Mouse (Mus musculus): ENCODE measurements around the gene C1qbp. TPM values are rescaled to one million over a fixed set of nuclear protein-coding genes. Genes with fewer than 3 reads are reported as not detected.

C1qbp gene
- polyA plus RNA-seq (2015; fragmentation: Nextera tagmentation; extraction: Ambion mirVana), result 209 and 213 TPM in 2 replicates

GRCm38 (mm10) chr11:70982557-70983228, at the start of gene C1qbp:
Gene C1qbp, minus strand, starts transcription at chr11:70983026.
- Histone ChIP-seq H3K27me3 (no peaks in the 10 kb centered on the region), H3K4me2 (replicated peaks) (peak within 1 kb of the TSS; percentile 68), H3K27ac (replicated peaks) (0 out of 2 replicates have a peak within 1 kb of the TSS, but pooled peaks have one; percentile 31), H3K36me3 (peaks cover 63% of the 10 kb centered on the region), H3K4me3 (replicated peaks) (peak within 1 kb of the TSS; percentile 78), H3K9ac (peak within 1 kb of the TSS; percentile 69), H3K9me3 (replicated peaks) (no peaks in the 10 kb centered on the region), H3K4me1 (peaks cover 16% of the 10 kb centered on the region)
- ATAC-seq (ENCODE audit: insufficient number of reproducible peaks, low FRiP score, low TSS enrichment, low read depth), result peak; percentile 95
- under 1% methylated on average over 57 of the region's 64 CpGs for WGBS

GRCm38 (mm10) chr11:71032070-71032469, 49.2 kb upstream of the C1qbp start:
- Histone ChIP-seq H3K4me1 (peaks cover 14% of the 10 kb centered on the region), H3K27me3 (no peaks in the 10 kb centered on the region), H3K9ac (peak overlapping the region; percentile 41), H3K9me3 (replicated peaks) (no peaks in the 10 kb centered on the region), H3K4me3 (replicated peaks) (peak overlapping the region; percentile 55), H3K36me3 (peaks cover 13% of the 10 kb centered on the region; the same call in 1 of the 2 replicates), H3K4me2 (replicated peaks) (peak overlapping the region; percentile 81), H3K27ac (replicated peaks) (peak overlapping the region; percentile 89)
- no peak for ATAC-seq (ENCODE audit: insufficient number of reproducible peaks, low FRiP score, low TSS enrichment, low read depth)
- WGBS, result 54% methylated on average over 7 of the region's 7 CpGs

GRCm38 (mm10) chr11:71029403-71030118, 46.7 kb upstream of the C1qbp start:
- WGBS, result 73% methylated on average over 3 of the region's 3 CpGs
- Histone ChIP-seq H3K27me3 (no peaks in the 10 kb centered on the region), H3K4me2 (replicated peaks) (no peak overlapping the region), H3K27ac (replicated peaks) (no peak overlapping the region), H3K4me1 (peaks cover 14% of the 10 kb centered on the region), H3K9me3 (replicated peaks) (no peaks in the 10 kb centered on the region), H3K36me3 (peaks cover 35% of the 10 kb centered on the region), H3K9ac (no peak overlapping the region), H3K4me3 (replicated peaks) (no peak overlapping the region)
- ATAC-seq (ENCODE audit: insufficient number of reproducible peaks, low FRiP score, low TSS enrichment, low read depth), result no peak

- Histone ChIP-seq H3K4me1 (peaks cover 6% of the 10 kb centered on the region), H3K9me3 (replicated peaks) (no peaks in the 10 kb centered on the region), H3K36me3 (peaks cover 39% of the 10 kb centered on the region), H3K4me3 (replicated peaks) (no peak overlapping the region), H3K27me3 (no peaks in the 10 kb centered on the region), H3K4me2 (replicated peaks) (no peak overlapping the region), H3K9ac (no peak overlapping the region), H3K27ac (replicated peaks) (no peak overlapping the region)
- no peak for ATAC-seq (ENCODE audit: insufficient number of reproducible peaks, low FRiP score, low TSS enrichment, low read depth)
- 69% methylated on average over 3 of the region's 3 CpGs for WGBS
Measured at GRCm38 (mm10) chr11:71028280-71028679, 45.5 kb upstream of the C1qbp start.

- Histone ChIP-seq H3K9ac (peak within 1 kb of the TSS; percentile 93), H3K4me1 (peaks cover 21% of the 10 kb centered on the region), H3K36me3 (peaks cover 12% of the 10 kb centered on the region; the same call in 1 of the 2 replicates), H3K27me3 (no peaks in the 10 kb centered on the region), H3K9me3 (replicated peaks) (no peaks in the 10 kb centered on the region), H3K27ac (replicated peaks) (peak within 1 kb of the TSS; percentile 97), H3K4me3 (replicated peaks) (peak within 1 kb of the TSS; percentile 99), H3K4me2 (replicated peaks) (peak within 1 kb of the TSS; percentile 74)
- under 1% methylated on average over 71 of the region's 71 CpGs for WGBS
- peak; percentile 100 for ATAC-seq (ENCODE audit: insufficient number of reproducible peaks, low FRiP score, low TSS enrichment, low read depth)
Measured at GRCm38 (mm10) chr11:71019201-71020068, 36.6 kb upstream of the C1qbp start, which contains the start of the genes Mis12 and Derl2. Gene Mis12, plus strand, starts transcription at chr11:71019611. Gene Derl2, minus strand, starts transcription at chr11:71019841.

- H3K4me2 ChIP-seq (replicated peaks), result peak overlapping the region; percentile 74
- H3K27me3 ChIP-seq, result no peaks in the 10 kb centered on the region
- peaks cover 21% of the 10 kb centered on the region for H3K4me1 ChIP-seq
- peaks cover 18% of the 10 kb centered on the region; the same call in 1 of the 2 replicates for H3K36me3 ChIP-seq
- H3K9ac ChIP-seq, result peak overlapping the region; percentile 93
- no peak; the same call in 1 of the 2 replicates for ATAC-seq (ENCODE audit: insufficient number of reproducible peaks, low FRiP score, low TSS enrichment, low read depth)
- WGBS, result 4% methylated on average over 28 of the region's 28 CpGs
- peak overlapping the region; percentile 89 for H3K27ac ChIP-seq (replicated peaks)
- H3K4me3 ChIP-seq (replicated peaks), result peak overlapping the region; percentile 99
- no peaks in the 10 kb centered on the region for H3K9me3 ChIP-seq (replicated peaks)
Measured at GRCm38 (mm10) chr11:71018416-71019200, 35.8 kb upstream of the C1qbp start.

- no peaks in the 10 kb centered on the region for H3K27me3 ChIP-seq
- peaks cover 24% of the 10 kb centered on the region for H3K36me3 ChIP-seq
- H3K4me2 ChIP-seq (replicated peaks), result no peak overlapping the region
- H3K9me3 ChIP-seq (replicated peaks), result no peaks in the 10 kb centered on the region
- no peak overlapping the region for H3K9ac ChIP-seq
- no peak overlapping the region for H3K4me3 ChIP-seq (replicated peaks)
- no peak overlapping the region for H3K27ac ChIP-seq (replicated peaks)
- H3K4me1 ChIP-seq, result peaks cover 21% of the 10 kb centered on the region
- WGBS, result 95% methylated on average over 1 of the region's 1 CpGs
- ATAC-seq (ENCODE audit: insufficient number of reproducible peaks, low FRiP score, low TSS enrichment, low read depth), result no peak
Measured at GRCm38 (mm10) chr11:71017051-71017450, 34.2 kb upstream of the C1qbp start.

- Histone ChIP-seq H3K4me3 (replicated peaks) (no peak overlapping the region), H3K4me1 (peaks cover 12% of the 10 kb centered on the region), H3K27me3 (no peaks in the 10 kb centered on the region), H3K36me3 (peaks cover 46% of the 10 kb centered on the region), H3K9me3 (replicated peaks) (no peaks in the 10 kb centered on the region), H3K4me2 (replicated peaks) (no peak overlapping the region), H3K27ac (replicated peaks) (no peak overlapping the region), H3K9ac (no peak overlapping the region)
- 93% methylated on average over 7 of the region's 7 CpGs for WGBS
- no peak for ATAC-seq (ENCODE audit: insufficient number of reproducible peaks, low FRiP score, low TSS enrichment, low read depth)
Measured at GRCm38 (mm10) chr11:71012743-71013142, 29.9 kb upstream of the C1qbp start.

GRCm38 (mm10) chr11:71008321-71008720, 25.5 kb upstream of the C1qbp start:
- H3K4me2 ChIP-seq (replicated peaks), result no peak overlapping the region
- H3K27ac ChIP-seq (replicated peaks), result no peak overlapping the region
- ATAC-seq (ENCODE audit: insufficient number of reproducible peaks, low FRiP score, low TSS enrichment, low read depth), result no peak
- WGBS, result 89% methylated on average over 3 of the region's 3 CpGs
- no peaks in the 10 kb centered on the region for H3K27me3 ChIP-seq
- no peak overlapping the region for H3K9ac ChIP-seq
- peaks cover 43% of the 10 kb centered on the region for H3K36me3 ChIP-seq
- peaks cover 2% of the 10 kb centered on the region for H3K4me1 ChIP-seq
- no peaks in the 10 kb centered on the region for H3K9me3 ChIP-seq (replicated peaks)
- H3K4me3 ChIP-seq (replicated peaks), result no peak overlapping the region

- WGBS, result 86% methylated on average over 7 of the region's 7 CpGs
- no peaks in the 10 kb centered on the region for H3K27me3 ChIP-seq
- no peaks in the 10 kb centered on the region for H3K9me3 ChIP-seq (replicated peaks)
- no peak overlapping the region for H3K4me2 ChIP-seq (replicated peaks)
- H3K4me3 ChIP-seq (replicated peaks), result no peak overlapping the region
- H3K27ac ChIP-seq (replicated peaks), result no peak overlapping the region
- H3K9ac ChIP-seq, result no peak overlapping the region
- ATAC-seq (ENCODE audit: insufficient number of reproducible peaks, low FRiP score, low TSS enrichment, low read depth), result no peak
- H3K36me3 ChIP-seq, result peaks cover 42% of the 10 kb centered on the region
- peaks cover 7% of the 10 kb centered on the region for H3K4me1 ChIP-seq
Measured at GRCm38 (mm10) chr11:71007831-71008230, 25.0 kb upstream of the C1qbp start.
